Mouse (Mus musculus): ENCODE results near the gene Mov10. TPM values are rescaled to one million over a fixed set of nuclear protein-coding genes. Genes with fewer than 3 reads are reported as not detected.
"Not testable (repeated sequence)": the region's sequence is repeated elsewhere in the genome, so short reads cannot be mapped to it uniquely, and the experiment has no call there.

The Mov10 gene
- total and polyA plus RNA-seq, 2 experiments from 2014 or later = 7.7 to 18.2 TPM

DNA sequence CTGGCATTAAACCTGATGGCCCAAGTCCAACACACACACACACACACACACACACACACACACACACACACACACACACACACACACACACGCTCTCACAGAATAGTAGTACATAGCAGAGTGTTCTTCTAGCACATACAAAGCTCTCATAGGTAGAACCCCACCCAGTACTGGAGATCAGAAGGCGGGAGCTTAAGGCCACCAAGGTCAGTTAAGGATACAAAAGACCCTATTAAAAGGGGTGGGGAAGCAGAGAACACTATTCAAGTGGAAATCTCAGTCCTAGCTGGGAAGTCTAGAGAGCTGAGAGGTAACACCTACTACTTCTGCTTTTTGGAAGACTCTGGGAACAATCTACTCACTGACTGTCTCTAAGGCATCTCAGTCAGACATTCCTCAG lies 3.0 kb downstream of the Mov10 start:
- no peak for ATAC-seq (ENCODE audit: low FRiP score)

DNA sequence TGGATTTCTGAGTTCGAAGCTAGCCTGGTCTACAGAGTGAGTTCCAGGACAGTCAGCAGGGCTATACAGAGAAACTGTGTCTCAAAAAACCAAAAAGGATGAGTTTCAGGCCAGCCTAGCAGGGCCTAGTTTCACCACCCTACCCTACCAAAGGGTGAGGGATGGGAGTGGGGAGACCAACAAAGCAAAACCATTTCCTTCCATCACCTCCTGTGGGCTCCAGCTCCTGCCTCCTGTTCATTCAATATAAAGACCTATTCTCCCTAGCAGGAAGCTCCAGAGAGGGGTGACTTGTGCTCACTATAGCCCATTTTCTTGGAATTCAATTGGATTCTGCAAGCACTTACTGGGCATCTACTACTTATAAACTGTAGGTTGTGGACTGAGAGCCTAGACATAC lies 3.6 kb downstream of the Mov10 start:
- WGBS = 100% methylated on average over 1 of the region's 1 CpGs
- Histone ChIP-seq H3K9me3 (ENCODE audit: low read length) (no peaks in the 10 kb centered on the region), H3K4me3 (ENCODE audit: low read depth, low read length) (no peak overlapping the region), H3K36me3 (ENCODE audit: insufficient read depth, low read length) (no peaks in the 10 kb centered on the region), H3K4me1 (ENCODE audit: insufficient read depth, low read length) (peaks cover 3% of the 10 kb centered on the region; the same call in 1 of the 2 replicates), H3K4me2 (ENCODE audit: low read depth, low read length, poor library complexity, severe bottlenecking) (no peak overlapping the region), H3K27ac (ENCODE audit: low read depth, low read length) (no peak overlapping the region), H3K27me3 (ENCODE audit: insufficient read depth, low read length) (no peaks in the 10 kb centered on the region), H3K9ac (replicated peaks; ENCODE audit: low read length, poor library complexity, severe bottlenecking) (no peak overlapping the region)
- no peak for TF ChIP-seq CTCF (IDR thresholded peaks at IDR 0.05)
- DNase-seq (ENCODE audit: low spot score) (no peak), ATAC-seq (ENCODE audit: low FRiP score) (no peak)

More for the DNA sequence above, 3.0 kb downstream of the Mov10 start:
- Histone ChIP-seq H3K9me3 (ENCODE audit: low read length) (no peaks in the 10 kb centered on the region), H3K4me1 (ENCODE audit: insufficient read depth, low read length) (peaks cover 3% of the 10 kb centered on the region; the same call in 1 of the 2 replicates), H3K4me3 (ENCODE audit: low read depth, low read length) (no peak overlapping the region), H3K36me3 (ENCODE audit: insufficient read depth, low read length) (no peaks in the 10 kb centered on the region), H3K27me3 (ENCODE audit: insufficient read depth, low read length) (no peaks in the 10 kb centered on the region), H3K9ac (replicated peaks; ENCODE audit: low read length, poor library complexity, severe bottlenecking) (no peak overlapping the region), H3K27ac (ENCODE audit: low read depth, low read length) (no peak overlapping the region), H3K4me2 (ENCODE audit: low read depth, low read length, poor library complexity, severe bottlenecking) (no peak overlapping the region)
- 84% methylated on average over 2 of the region's 2 CpGs for WGBS
- no peak for TF ChIP-seq CTCF (IDR thresholded peaks at IDR 0.05)
- no peak for DNase-seq (ENCODE audit: low spot score)

DNA sequence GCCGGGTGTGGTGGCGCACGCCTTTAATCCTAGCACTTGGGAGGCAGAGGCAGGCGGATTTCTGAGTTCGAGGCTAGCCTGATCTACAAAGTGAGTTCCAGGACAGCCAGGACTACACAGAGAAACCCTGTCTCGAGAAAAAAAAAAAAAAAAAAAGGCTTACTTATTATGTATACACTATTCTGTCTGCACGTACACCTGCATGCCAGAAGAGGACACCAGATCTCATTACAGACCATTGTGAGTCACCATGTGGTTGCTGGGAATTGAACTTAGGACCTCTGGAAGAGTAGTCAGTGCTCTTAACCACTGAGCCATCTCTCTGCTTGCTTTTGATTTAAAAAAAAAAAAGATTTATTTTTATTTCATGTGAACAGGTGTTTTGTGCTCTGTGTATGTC lies 5.1 kb downstream of the Mov10 start:
- not testable (repeated sequence) for H3K27ac ChIP-seq (ENCODE audit: low read depth, low read length); H3K4me3 ChIP-seq (ENCODE audit: low read depth, low read length); H3K4me1 ChIP-seq (ENCODE audit: insufficient read depth, low read length); H3K27me3 ChIP-seq (ENCODE audit: insufficient read depth, low read length); H3K36me3 ChIP-seq (ENCODE audit: insufficient read depth, low read length); DNase-seq (ENCODE audit: low spot score); ATAC-seq (ENCODE audit: low FRiP score); H3K9me3 ChIP-seq (ENCODE audit: low read length); H3K4me2 ChIP-seq (ENCODE audit: low read depth, low read length, poor library complexity, severe bottlenecking); H3K9ac ChIP-seq (replicated peaks; ENCODE audit: low read length, poor library complexity, severe bottlenecking)
- 88% methylated on average over 7 of the region's 7 CpGs for WGBS

DNA sequence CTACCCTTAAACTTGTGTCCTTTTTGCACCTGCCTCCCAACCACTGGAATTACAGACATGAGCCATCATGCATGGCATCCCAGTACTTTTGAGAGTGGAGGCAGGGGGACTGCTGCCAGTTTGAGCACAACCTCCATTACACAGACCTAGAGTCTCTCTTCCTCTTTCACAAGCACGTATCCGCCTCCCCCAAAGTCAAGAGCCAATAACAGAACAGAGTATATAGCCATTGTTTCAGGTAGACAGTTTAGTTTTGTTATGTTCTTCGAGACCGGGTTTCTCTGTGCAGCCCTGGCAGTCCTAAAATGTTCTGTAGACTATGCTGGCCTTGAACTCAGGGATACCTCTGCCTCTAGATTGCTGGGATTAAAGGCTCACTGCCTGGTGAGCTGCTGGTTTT lies 6.1 kb downstream of the Mov10 start:
- no peaks in the 10 kb centered on the region for H3K27me3 ChIP-seq (ENCODE audit: insufficient read depth, low read length)
- no peak for TF ChIP-seq CTCF (IDR thresholded peaks at IDR 0.05)
- H3K27ac ChIP-seq (ENCODE audit: low read depth, low read length) = no peak overlapping the region
- H3K4me3 ChIP-seq (ENCODE audit: low read depth, low read length) = no peak overlapping the region
- no peak overlapping the region for H3K4me2 ChIP-seq (ENCODE audit: low read depth, low read length, poor library complexity, severe bottlenecking)
- H3K4me1 ChIP-seq (ENCODE audit: insufficient read depth, low read length) = peaks cover 3% of the 10 kb centered on the region; the same call in 1 of the 2 replicates
- ATAC-seq (ENCODE audit: low FRiP score) (no peak), DNase-seq (ENCODE audit: low spot score) (no peak)
- H3K9me3 ChIP-seq (ENCODE audit: low read length) = no peaks in the 10 kb centered on the region
- 87% methylated on average over 4 of the region's 4 CpGs for WGBS
- no peak overlapping the region for H3K9ac ChIP-seq (replicated peaks; ENCODE audit: low read length, poor library complexity, severe bottlenecking)
- no peaks in the 10 kb centered on the region for H3K36me3 ChIP-seq (ENCODE audit: insufficient read depth, low read length)

DNA sequence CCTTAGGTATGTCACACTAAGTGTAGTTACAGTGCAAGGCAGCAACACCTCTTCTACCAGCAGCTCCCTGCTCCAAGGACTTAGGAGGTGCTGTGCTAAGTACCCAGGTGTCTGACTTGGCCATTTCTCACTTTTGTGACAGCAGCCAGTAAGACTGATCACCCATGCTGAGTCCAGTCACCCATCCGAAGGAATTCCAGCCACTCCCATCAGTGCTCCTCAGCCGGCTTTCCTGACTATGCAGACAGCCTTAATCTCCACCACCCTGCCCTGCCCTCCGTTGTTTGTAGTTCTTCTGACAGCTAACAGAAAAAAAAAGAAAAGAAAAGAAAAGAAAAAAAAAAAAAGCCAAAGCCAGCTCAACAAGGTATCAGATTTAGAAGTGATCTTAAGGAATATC lies 6.6 kb downstream of the Mov10 start:
- no peaks in the 10 kb centered on the region for H3K9me3 ChIP-seq (ENCODE audit: low read length)
- DNase-seq (ENCODE audit: low spot score) = no peak
- H3K4me1 ChIP-seq (ENCODE audit: insufficient read depth, low read length) = no peaks in the 10 kb centered on the region
- H3K9ac ChIP-seq (replicated peaks; ENCODE audit: low read length, poor library complexity, severe bottlenecking) = no peak overlapping the region
- H3K36me3 ChIP-seq (ENCODE audit: insufficient read depth, low read length) = no peaks in the 10 kb centered on the region
- TF ChIP-seq CTCF (IDR thresholded peaks at IDR 0.05) = no peak
- 13% methylated on average over 3 of the region's 3 CpGs for WGBS
- no peak overlapping the region for H3K4me3 ChIP-seq (ENCODE audit: low read depth, low read length)
- H3K4me2 ChIP-seq (ENCODE audit: low read depth, low read length, poor library complexity, severe bottlenecking) = no peak overlapping the region
- no peak for ATAC-seq (ENCODE audit: low FRiP score)
- no peaks in the 10 kb centered on the region for H3K27me3 ChIP-seq (ENCODE audit: insufficient read depth, low read length)
- H3K27ac ChIP-seq (ENCODE audit: low read depth, low read length) = no peak overlapping the region

DNA sequence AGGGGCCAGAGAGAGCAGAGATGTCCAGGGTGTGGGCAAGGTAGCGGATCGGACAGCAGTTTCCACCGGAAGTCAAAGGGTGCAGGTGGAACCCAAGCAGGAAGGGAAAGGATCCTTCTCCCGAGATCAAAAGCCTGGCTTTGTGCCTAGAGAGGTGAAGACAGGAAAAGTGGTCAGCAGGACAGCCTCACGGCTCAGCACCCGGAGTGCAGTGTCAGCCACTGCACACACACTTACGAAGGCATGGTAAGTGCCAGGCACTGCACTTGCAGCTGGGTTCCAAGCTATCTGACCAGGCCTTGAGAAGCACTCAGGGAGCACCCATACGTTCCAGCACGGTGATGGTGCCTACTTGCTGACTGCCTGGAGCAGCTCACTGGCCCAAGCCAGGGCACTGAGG lies 12.8 kb downstream of the Mov10 start:
- no peak overlapping the region for H3K27ac ChIP-seq (ENCODE audit: low read depth, low read length)
- H3K27me3 ChIP-seq (ENCODE audit: insufficient read depth, low read length) = no peaks in the 10 kb centered on the region
- no peak overlapping the region for H3K9ac ChIP-seq (replicated peaks; ENCODE audit: low read length, poor library complexity, severe bottlenecking)
- no peaks in the 10 kb centered on the region for H3K9me3 ChIP-seq (ENCODE audit: low read length)
- no peak for DNase-seq (ENCODE audit: low spot score)
- H3K4me3 ChIP-seq (ENCODE audit: low read depth, low read length) = no peak overlapping the region
- TF ChIP-seq CTCF (IDR thresholded peaks at IDR 0.05) = no peak
- no peak for ATAC-seq (ENCODE audit: low FRiP score)
- peaks cover 20% of the 10 kb centered on the region for H3K36me3 ChIP-seq (ENCODE audit: insufficient read depth, low read length)
- H3K4me2 ChIP-seq (ENCODE audit: low read depth, low read length, poor library complexity, severe bottlenecking) = no peak overlapping the region
- 88% methylated on average over 9 of the region's 9 CpGs for WGBS
- H3K4me1 ChIP-seq (ENCODE audit: insufficient read depth, low read length) = no peaks in the 10 kb centered on the region

Measured in midbrain, postnatal 0 days (tissue).